Mouse (Mus musculus) cortical plate, adult 2 months (tissue): ENCODE measurements at regions not wholly inside any gene's neighbourhood (a gene's known extent, or its start where the extent isn't known, plus 50 kb on each side); places are given as distances from the start of the nearest gene placed in this dataset.

ENCODE experiments used
- H3K27ac ChIP-seq: fragments of 200-500 bp; 2 replicates; pipeline ENCODE4 v1.5.1; 2012; ENCODE audit warnings: low read length, control low read depth, inconsistent platforms; ENCODE audit not compliant: insufficient read depth
- H3K4me1 ChIP-seq: fragments of 200-500 bp; 2 replicates; pipeline ENCODE4 v1.6.1; 2011; ENCODE audit warnings: low read length; ENCODE audit not compliant: control insufficient read depth, insufficient read depth
- H3K4me3 ChIP-seq: fragments of 200-500 bp; 2 replicates; pipeline ENCODE4 v1.5.1; 2011; ENCODE audit warnings: mild to moderate bottlenecking, low read length, control low read depth; ENCODE audit not compliant: insufficient read depth
- CTCF ChIP-seq: fragments of 200-500 bp; IDR thresholded peaks from 2 replicates; pipeline ENCODE4 v1.5.1; 2011; ENCODE audit warnings: mild to moderate bottlenecking, control low read depth, low read length; ENCODE audit not compliant: insufficient read depth; ENCODE audit errors: extremely low read depth
- POLR2A ChIP-seq: fragments of 200-500 bp; IDR thresholded peaks from 2 replicates; pipeline ENCODE4 v1.6.1; 2011; ENCODE audit warnings: mild to moderate bottlenecking, low read length, control low read depth; ENCODE audit not compliant: insufficient read depth; ENCODE audit errors: extremely low read depth

DNA sequence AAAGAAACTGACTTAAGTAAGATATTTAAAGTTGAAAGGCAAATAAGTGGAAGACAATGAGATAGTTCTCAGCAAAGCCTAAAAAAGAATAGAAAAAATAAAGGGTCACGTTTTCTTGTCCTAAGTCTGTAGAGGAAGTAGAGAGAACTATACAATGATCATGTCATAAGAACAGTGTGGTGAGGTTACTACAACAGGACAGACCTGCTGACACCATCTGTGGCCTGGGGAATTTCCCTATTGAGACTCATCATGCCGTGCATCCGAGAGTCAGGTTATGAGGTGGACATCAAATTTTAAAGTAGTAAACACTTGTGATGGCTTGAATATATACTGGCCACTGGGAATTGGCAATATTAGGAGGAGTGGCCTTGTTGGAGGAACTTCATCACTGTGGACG, 522.1 kb downstream of the Arl4a start:
- no peak for TF ChIP-seq POLR2A
- TF ChIP-seq CTCF, result no peak
- Histone ChIP-seq H3K4me3 (no peak overlapping the region), H3K27ac (no peak overlapping the region), H3K4me1 (no peaks in the 10 kb centered on the region)

- no peaks in the 10 kb centered on the region for H3K4me1 ChIP-seq
- H3K4me3 ChIP-seq, result no peak overlapping the region
- H3K27ac ChIP-seq, result no peak overlapping the region
- no peak for TF ChIP-seq POLR2A
- no peak for TF ChIP-seq CTCF
Measured at GRCm38 (mm10) chr12:39510855-39511254, 527.0 kb downstream of the Arl4a start.

DNA sequence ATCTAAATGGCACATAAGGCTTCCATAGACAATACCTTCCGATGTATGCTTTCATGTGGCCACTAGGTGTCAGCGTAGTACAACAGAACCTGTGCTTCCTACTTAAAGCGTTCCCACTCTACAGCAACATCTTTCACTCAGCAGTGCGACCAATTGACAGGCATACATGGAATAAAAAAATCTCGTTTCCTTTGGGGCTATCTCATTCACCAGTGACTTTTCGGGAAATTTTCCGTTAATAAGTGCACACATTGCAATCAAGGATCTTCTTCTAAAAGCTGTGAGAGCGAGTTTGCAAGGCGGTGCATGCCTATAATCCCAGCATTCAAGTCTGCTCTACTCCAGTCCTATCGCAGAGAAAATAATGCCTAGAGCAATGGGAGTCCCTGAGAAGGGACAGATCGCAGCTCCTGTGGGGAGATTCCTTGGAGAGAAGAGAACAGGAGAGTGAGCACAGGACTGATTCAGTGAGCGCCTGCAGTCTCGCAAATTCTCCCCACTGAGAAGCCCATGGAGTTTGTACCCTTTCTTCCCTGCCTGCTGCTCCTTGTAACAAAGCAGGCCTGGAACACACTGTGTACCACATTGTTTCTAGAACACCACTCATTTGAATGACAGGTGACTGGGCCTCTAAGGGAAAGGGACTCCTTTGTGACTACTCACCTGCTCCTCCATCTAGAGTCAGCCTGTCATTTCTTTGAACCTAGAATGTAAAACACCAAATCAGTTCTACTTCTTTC, 527.6 kb downstream of the Arl4a start:
- Histone ChIP-seq H3K27ac (no peak overlapping the region), H3K4me1 (no peaks in the 10 kb centered on the region), H3K4me3 (no peak overlapping the region)
- TF ChIP-seq POLR2A (no peak), CTCF (peak; percentile 92)

GRCm38 (mm10) chr12:39496203-39496602, 541.6 kb downstream of the Arl4a start:
- no peak overlapping the region for H3K27ac ChIP-seq
- TF ChIP-seq CTCF, result no peak
- TF ChIP-seq POLR2A, result no peak
- no peak overlapping the region for H3K4me3 ChIP-seq
- no peaks in the 10 kb centered on the region for H3K4me1 ChIP-seq

DNA sequence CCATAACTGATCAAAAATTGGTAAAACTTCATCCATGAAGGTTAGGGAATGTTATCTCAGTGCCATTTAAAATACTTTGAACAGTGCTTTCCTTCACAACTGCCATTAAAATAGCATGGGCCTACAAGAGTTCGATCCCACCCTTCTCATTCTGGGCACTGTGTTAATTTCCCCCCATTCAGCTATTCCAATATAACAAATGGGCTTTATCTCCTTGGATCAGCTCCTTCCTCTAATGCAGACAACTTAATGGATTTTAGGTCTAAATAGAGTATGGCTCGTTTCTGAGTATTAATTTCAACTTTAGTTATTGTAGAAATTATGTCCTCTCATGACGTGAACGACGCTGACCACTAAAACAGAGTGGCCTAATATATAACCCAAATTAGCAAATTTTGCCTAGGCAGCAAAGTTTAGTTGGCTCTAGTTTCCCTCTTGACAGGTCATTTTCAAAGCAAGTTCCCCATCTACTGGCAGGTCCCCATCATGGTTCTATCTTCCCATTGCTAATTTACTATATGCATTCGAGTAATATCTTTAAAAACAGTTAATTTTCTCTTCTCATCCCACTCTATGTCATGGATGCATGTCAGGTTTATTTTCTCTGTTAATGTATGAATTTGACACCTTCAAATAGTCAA, 544.1 kb downstream of the Arl4a start:
- H3K27ac ChIP-seq, result no peak overlapping the region
- no peaks in the 10 kb centered on the region for H3K4me1 ChIP-seq
- TF ChIP-seq CTCF, result peak; percentile 31; the same call in 1 of the 2 replicates
- TF ChIP-seq POLR2A, result no peak
- H3K4me3 ChIP-seq, result no peak overlapping the region

GRCm38 (mm10) chr12:39493114-39493513, 544.7 kb downstream of the Arl4a start:
- no peak overlapping the region for H3K4me3 ChIP-seq
- no peak overlapping the region for H3K27ac ChIP-seq
- H3K4me1 ChIP-seq, result no peaks in the 10 kb centered on the region
- TF ChIP-seq POLR2A (no peak), CTCF (no peak)

- Histone ChIP-seq H3K4me3 (no peak overlapping the region), H3K4me1 (no peaks in the 10 kb centered on the region), H3K27ac (no peak overlapping the region)
- TF ChIP-seq CTCF (no peak), POLR2A (no peak)
Measured at GRCm38 (mm10) chr12:39472984-39473383, 564.8 kb downstream of the Arl4a start.
